ENCODE assay signal across 8 mouse cellular contexts in the genomic region with DNA sequence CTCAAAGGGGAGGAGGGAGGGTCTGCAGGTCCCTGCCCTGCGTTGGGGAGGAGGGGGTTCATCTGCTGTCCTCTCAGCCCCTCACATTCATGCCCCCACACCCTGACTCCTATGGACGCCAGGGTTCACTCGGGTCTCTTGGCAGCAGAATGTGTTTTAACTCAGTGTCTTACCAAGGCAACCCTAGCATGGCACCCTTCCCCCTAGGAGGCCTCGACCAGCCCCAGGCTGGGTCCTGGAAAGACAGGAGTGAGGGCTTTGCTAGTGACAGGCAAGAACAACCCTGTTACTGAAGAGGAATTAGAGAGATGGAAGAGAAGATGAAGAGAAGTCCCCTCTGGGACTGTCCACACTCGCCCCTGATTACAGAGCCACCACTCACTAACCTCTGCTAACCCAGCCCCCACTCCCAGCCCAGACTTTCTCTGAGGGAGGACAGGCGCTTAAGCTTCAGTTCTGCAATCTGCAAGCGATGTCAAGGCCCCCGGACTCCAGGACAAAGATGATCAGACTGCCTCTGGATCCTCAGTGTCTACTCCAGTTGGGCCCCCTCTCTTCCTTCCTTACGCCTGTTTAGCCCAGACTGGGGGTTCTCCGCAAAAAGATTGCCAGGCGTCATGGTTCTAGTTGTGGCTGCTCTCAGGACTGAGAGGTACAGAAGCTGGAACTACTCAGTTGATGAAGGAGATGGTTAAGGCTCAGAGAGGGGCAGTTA. TPM values are rescaled to one million over a fixed set of nuclear protein-coding genes. Genes with fewer than 3 reads are reported as not detected.
A peak's percentile ranks its signal among the peaks of the same experiment; 100 is the strongest.
DNase-seq lines count a peak whose midpoint lies in the region; ATAC-seq and TF ChIP-seq lines count a peak whose summit lies in the region.

No protein-coding gene starts in this region.

- peak overlapping the region; percentile 78 for H3K4me2 ChIP-seq in forebrain, embryonic 13.5 days
- peak overlapping the region; percentile 91; the same call in 1 of the 2 replicates for H3K4me2 ChIP-seq in liver, embryonic 16.5 days (ENCODE audit: low read depth, low read length)

- H3K4me3 ChIP-seq in kidney, adult 2 months (ENCODE audit: insufficient read depth, low read depth, low read length): peak overlapping the region; percentile 75
- peak overlapping the region; percentile 93 for H3K4me3 ChIP-seq in bone marrow macrophage, adult 2 months (ENCODE audit: insufficient read depth, low read length)
- peak overlapping the region; percentile 80 for H3K4me3 ChIP-seq in forebrain, embryonic 13.5 days
- peak overlapping the region; percentile 82 for H3K4me3 ChIP-seq in liver, embryonic 16.5 days (ENCODE audit: low read depth, low read length)

- H3K9me3 ChIP-seq in forebrain, embryonic 13.5 days (replicated peaks): no peaks in the 10 kb centered on the region
- no peaks in the 10 kb centered on the region for H3K9me3 ChIP-seq in liver, embryonic 16.5 days (replicated peaks; ENCODE audit: control insufficient read depth, low read length)

- peak overlapping the region; percentile 75 for H3K9ac ChIP-seq in forebrain, embryonic 13.5 days
- H3K9ac ChIP-seq in liver, embryonic 16.5 days (ENCODE audit: low read depth, low read length): no peak overlapping the region

- TF ChIP-seq POLR2A in kidney, adult 2 months (IDR thresholded peaks at IDR 0.05; ENCODE audit: low read depth, low read length): no peak
- no peak for TF ChIP-seq POLR2A in bone marrow macrophage, adult 2 months (IDR thresholded peaks at IDR 0.05; ENCODE audit: borderline replicate concordance, low read depth, low read length)

- no peak for ATAC-seq in forebrain, embryonic 13.5 days
- ATAC-seq in liver, embryonic 16.5 days (ENCODE audit: low read depth): no peak

- 60% methylated on average over 11 of the region's 11 CpGs for WGBS in kidney, adult 2 months
- 72% methylated on average over 11 of the region's 11 CpGs for WGBS in forebrain, embryonic 13.5 days
- 50% methylated on average over 11 of the region's 11 CpGs for WGBS in liver, embryonic 16.5 days (ENCODE audit: insufficient replicate concordance)

- H3K27me3 ChIP-seq in kidney, adult 2 months (replicated peaks; ENCODE audit: control insufficient read depth, insufficient read depth, low read length): no peaks in the 10 kb centered on the region
- peaks cover 15% of the 10 kb centered on the region for H3K27me3 ChIP-seq in forebrain, embryonic 13.5 days
- peaks cover 8% of the 10 kb centered on the region for H3K27me3 ChIP-seq in liver, embryonic 16.5 days (ENCODE audit: control insufficient read depth, insufficient read depth, low read depth, low read length)

- no peak overlapping the region for H3K27ac ChIP-seq in kidney, adult 2 months (ENCODE audit: insufficient read depth, low read depth, low read length)
- no peak overlapping the region for H3K27ac ChIP-seq in bone marrow macrophage, adult 2 months (ENCODE audit: insufficient read depth, low read depth, low read length)
- no peak overlapping the region for H3K27ac ChIP-seq in forebrain, embryonic 13.5 days
- no peak overlapping the region for H3K27ac ChIP-seq in liver, embryonic 16.5 days (ENCODE audit: low read length)

- H3K36me3 ChIP-seq in kidney, adult 2 months (ENCODE audit: control insufficient read depth, insufficient read depth, low read length): no peaks in the 10 kb centered on the region
- no peaks in the 10 kb centered on the region for H3K36me3 ChIP-seq in forebrain, embryonic 13.5 days (ENCODE audit: poor library complexity, severe bottlenecking)
- no peaks in the 10 kb centered on the region for H3K36me3 ChIP-seq in liver, embryonic 16.5 days (ENCODE audit: control insufficient read depth, insufficient read depth)

- no peak for TF ChIP-seq CTCF in kidney, adult 2 months (conservative IDR thresholded peaks at IDR 0.05; ENCODE audit: insufficient read depth, insufficient read length, low read depth, low read length)
- TF ChIP-seq CTCF in bone marrow macrophage, adult 2 months (IDR thresholded peaks at IDR 0.05; ENCODE audit: low read depth, low read length): no peak

- DNase-seq in kidney, adult 2 months: no peak
- DNase-seq in kidney, postnatal 25 days: no peak
- DNase-seq in Muller cell, postnatal 12 days (ENCODE audit: inconsistent ontology term): no peak
- DNase-seq in kidney, postnatal 10 days: no peak
- DNase-seq in left cerebral cortex, adult 18-20 months (ENCODE audit: low spot score in 2 of 2): no peak

- H3K4me1 ChIP-seq in kidney, adult 2 months (ENCODE audit: control insufficient read depth, insufficient read depth, low read length): peaks cover 7% of the 10 kb centered on the region; the same call in 1 of the 2 replicates
- peaks cover 34% of the 10 kb centered on the region for H3K4me1 ChIP-seq in bone marrow macrophage, adult 2 months (ENCODE audit: control insufficient read depth, insufficient read depth, low read length)
- peaks cover 26% of the 10 kb centered on the region for H3K4me1 ChIP-seq in forebrain, embryonic 13.5 days
- H3K4me1 ChIP-seq in liver, embryonic 16.5 days (ENCODE audit: control insufficient read depth, low read depth, low read length): peaks cover 13% of the 10 kb centered on the region

RNA-seq across cellular contexts. Expression of gene Usp35, which starts 0.7 kb away (rescaled TPM):
- 1.8 and 2.7 TPM in 2 replicates for polyA plus RNA-seq in kidney, adult 2 months (2012; rRNA removed)
- polyA plus RNA-seq in bone marrow macrophage, adult 2 months (2012; ENCODE audit: insufficient read depth, insufficient read length, missing spikeins): 33.3 and 39.6 TPM in 2 replicates
- polyA plus RNA-seq in forebrain, embryonic 13.5 days (2015; fragmentation: Nextera tagmentation; extraction: Ambion mirVana): 2.9 TPM in 2 replicates
- polyA plus RNA-seq in liver, embryonic 16.5 days (2015; fragmentation: Nextera tagmentation; extraction: Ambion mirVana): 0.09 and 0.14 TPM in 2 replicates
- total RNA-seq in left cerebral cortex, adult 18-20 months (2021): 10 to 100 TPM; 17.2 to 19.3 TPM

RNA-seq across cellular contexts. Expression of gene Kctd21, which starts 1.0 kb away (rescaled TPM):
- 6.3 and 6.8 TPM in 2 replicates for polyA plus RNA-seq in kidney, adult 2 months (2012; rRNA removed)
- polyA plus RNA-seq in bone marrow macrophage, adult 2 months (2012; ENCODE audit: insufficient read depth, insufficient read length, missing spikeins): 13.4 and 16.3 TPM in 2 replicates
- 5.3 and 6.1 TPM in 2 replicates for polyA plus RNA-seq in forebrain, embryonic 13.5 days (2015; fragmentation: Nextera tagmentation; extraction: Ambion mirVana)
- polyA plus RNA-seq in liver, embryonic 16.5 days (2015; fragmentation: Nextera tagmentation; extraction: Ambion mirVana): 1.1 and 1.4 TPM in 2 replicates
- total RNA-seq in left cerebral cortex, adult 18-20 months (2021): 10 to 100 TPM; 13.7 to 15.1 TPM

RNA-seq across cellular contexts. Expression of gene Alg8, which starts 40.3 kb away (rescaled TPM):
- polyA plus RNA-seq in kidney, adult 2 months (2012; rRNA removed): 9.9 and 10.4 TPM in 2 replicates
- 33.4 and 35.1 TPM in 2 replicates for polyA plus RNA-seq in bone marrow macrophage, adult 2 months (2012; ENCODE audit: insufficient read depth, insufficient read length, missing spikeins)
- 28.3 and 30.8 TPM in 2 replicates for polyA plus RNA-seq in forebrain, embryonic 13.5 days (2015; fragmentation: Nextera tagmentation; extraction: Ambion mirVana)
- polyA plus RNA-seq in liver, embryonic 16.5 days (2015; fragmentation: Nextera tagmentation; extraction: Ambion mirVana): 29.4 and 30.2 TPM in 2 replicates
- 10 to 100 TPM in 1 of 2 experiments, 1 to 10 TPM in 1; 9.8 to 10.4 TPM for total RNA-seq in left cerebral cortex, adult 18-20 months (2021)
